Mouse (Mus musculus): Measurements from ENCODE around the gene Atg101. TPM values are rescaled to one million over a fixed set of nuclear protein-coding genes. Genes with fewer than 3 reads are reported as not detected.

Gene Atg101
- polyA plus RNA-seq (2015; fragmentation: Nextera tagmentation; extraction: Ambion mirVana), result 83.9 and 84.3 TPM in 2 replicates

- ATAC-seq (replicated peaks), result peak; percentile 96
- H3K4me3 ChIP-seq, result peak within 1 kb of the TSS; percentile 82
- peak within 1 kb of the TSS; percentile 74 for H3K4me2 ChIP-seq
- peaks cover 22% of the 10 kb centered on the region for H3K4me1 ChIP-seq
- no peaks in the 10 kb centered on the region for H3K9me3 ChIP-seq
- WGBS, result under 1% methylated on average over 61 of the region's 61 CpGs
- H3K27ac ChIP-seq, result peak within 1 kb of the TSS; percentile 76
- peak within 1 kb of the TSS; percentile 79 for H3K9ac ChIP-seq
- H3K27me3 ChIP-seq (replicated peaks), result no peaks in the 10 kb centered on the region
- peaks cover 14% of the 10 kb centered on the region; the same call in 1 of the 2 replicates for H3K36me3 ChIP-seq (replicated peaks)
These were observed at the start of gene Atg101 for GRCm38 (mm10) chr15:101283911-101284750. Gene Atg101 (plus strand): TSS chr15:101284272.

- H3K9ac ChIP-seq, result no peak overlapping the region
- no peaks in the 10 kb centered on the region for H3K27me3 ChIP-seq (replicated peaks)
- peaks cover 8% of the 10 kb centered on the region for H3K4me1 ChIP-seq
- H3K27ac ChIP-seq, result no peak overlapping the region
- WGBS, result 65% methylated on average over 10 of the region's 10 CpGs
- H3K4me3 ChIP-seq, result no peak overlapping the region
- H3K4me2 ChIP-seq, result no peak overlapping the region
- H3K36me3 ChIP-seq (replicated peaks), result no peaks in the 10 kb centered on the region
- ATAC-seq (replicated peaks), result no peak
- no peaks in the 10 kb centered on the region for H3K9me3 ChIP-seq
These were observed 49.3 kb upstream of the Atg101 start for GRCm38 (mm10) chr15:101234611-101235341.

GRCm38 (mm10) chr15:101235342-101235698 lies 48.8 kb upstream of the Atg101 start:
- H3K4me1 ChIP-seq, result peaks cover 8% of the 10 kb centered on the region
- no peaks in the 10 kb centered on the region for H3K9me3 ChIP-seq
- no peak overlapping the region for H3K4me2 ChIP-seq
- H3K27ac ChIP-seq, result no peak overlapping the region
- no peak overlapping the region for H3K9ac ChIP-seq
- H3K36me3 ChIP-seq (replicated peaks), result no peaks in the 10 kb centered on the region
- H3K4me3 ChIP-seq, result no peak overlapping the region
- ATAC-seq (replicated peaks), result no peak
- no peaks in the 10 kb centered on the region for H3K27me3 ChIP-seq (replicated peaks)
- 39% methylated on average over 5 of the region's 5 CpGs for WGBS

- 42% methylated on average over 12 of the region's 12 CpGs for whole genome bisulfite sequencing
- H3K27me3 ChIP-seq (replicated peaks), result no peaks in the 10 kb centered on the region
- no peak for ATAC-seq (replicated peaks)
- H3K4me1 ChIP-seq, result peaks cover 9% of the 10 kb centered on the region
- H3K9me3 ChIP-seq, result no peaks in the 10 kb centered on the region
- no peak overlapping the region for H3K9ac ChIP-seq
- no peak overlapping the region for H3K4me3 ChIP-seq
- H3K4me2 ChIP-seq, result no peak overlapping the region
- H3K36me3 ChIP-seq (replicated peaks), result no peaks in the 10 kb centered on the region
- H3K27ac ChIP-seq, result no peak overlapping the region
These were observed 48.2 kb upstream of the Atg101 start for GRCm38 (mm10) chr15:101235728-101236327.

GRCm38 (mm10) chr15:101236878-101237277 lies 47.2 kb upstream of the Atg101 start:
- Histone ChIP-seq H3K4me2 (no peak overlapping the region), H3K9ac (no peak overlapping the region), H3K4me1 (peaks cover 12% of the 10 kb centered on the region), H3K27me3 (replicated peaks) (no peaks in the 10 kb centered on the region), H3K36me3 (replicated peaks) (no peaks in the 10 kb centered on the region), H3K4me3 (no peak overlapping the region), H3K27ac (no peak overlapping the region), H3K9me3 (no peaks in the 10 kb centered on the region)
- 5% methylated on average over 3 of the region's 3 CpGs for WGBS
- ATAC-seq (replicated peaks), result no peak

GRCm38 (mm10) chr15:101238885-101239511 lies 45.1 kb upstream of the Atg101 start:
- Histone ChIP-seq H3K27ac (no peak overlapping the region), H3K4me3 (peak overlapping the region; percentile 28), H3K4me1 (peaks cover 12% of the 10 kb centered on the region), H3K36me3 (replicated peaks) (no peaks in the 10 kb centered on the region), H3K27me3 (replicated peaks) (no peaks in the 10 kb centered on the region), H3K4me2 (peak overlapping the region; percentile 55), H3K9me3 (no peaks in the 10 kb centered on the region), H3K9ac (peak overlapping the region; percentile 31; the same call in 1 of the 2 replicates)
- peak; percentile 48 for ATAC-seq (replicated peaks)
- 5% methylated on average over 28 of the region's 28 CpGs for WGBS

- no peaks in the 10 kb centered on the region for H3K36me3 ChIP-seq (replicated peaks)
- no peak for ATAC-seq (replicated peaks)
These were observed 44.3 kb upstream of the Atg101 start for GRCm38 (mm10) chr15:101239821-101240220.

GRCm38 (mm10) chr15:101240799-101241204 lies 43.3 kb upstream of the Atg101 start:
- H3K4me2 ChIP-seq, result peak overlapping the region; percentile 43
- peaks cover 14% of the 10 kb centered on the region for H3K4me1 ChIP-seq
- no peak overlapping the region for H3K27ac ChIP-seq
- H3K36me3 ChIP-seq (replicated peaks), result no peaks in the 10 kb centered on the region
- peak; percentile 28 for ATAC-seq (replicated peaks)
- WGBS, result 13% methylated on average over 10 of the region's 10 CpGs
- H3K4me3 ChIP-seq, result peak overlapping the region; percentile 15; the same call in 1 of the 2 replicates
- no peaks in the 10 kb centered on the region for H3K9me3 ChIP-seq
- H3K9ac ChIP-seq, result peak overlapping the region; percentile 35; the same call in 1 of the 2 replicates
- H3K27me3 ChIP-seq (replicated peaks), result no peaks in the 10 kb centered on the region

More at GRCm38 (mm10) chr15:101239821-101240220, 44.3 kb upstream of the Atg101 start:
- Histone ChIP-seq H3K4me2 (no peak overlapping the region), H3K9ac (no peak overlapping the region), H3K27ac (no peak overlapping the region), H3K27me3 (replicated peaks) (no peaks in the 10 kb centered on the region), H3K4me1 (peaks cover 12% of the 10 kb centered on the region), H3K9me3 (no peaks in the 10 kb centered on the region), H3K4me3 (no peak overlapping the region)
- WGBS, result 68% methylated on average over 8 of the region's 8 CpGs

GRCm38 (mm10) chr15:101241236-101241635 lies 42.8 kb upstream of the Atg101 start:
- Histone ChIP-seq H3K4me1 (peaks cover 15% of the 10 kb centered on the region), H3K9me3 (no peaks in the 10 kb centered on the region), H3K36me3 (replicated peaks) (no peaks in the 10 kb centered on the region), H3K4me3 (no peak overlapping the region), H3K27me3 (replicated peaks) (no peaks in the 10 kb centered on the region), H3K4me2 (peak overlapping the region; percentile 43), H3K9ac (peak overlapping the region; percentile 35; the same call in 1 of the 2 replicates), H3K27ac (no peak overlapping the region)
- WGBS, result 68% methylated on average over 9 of the region's 9 CpGs
- no peak for ATAC-seq (replicated peaks)

GRCm38 (mm10) chr15:101241853-101242252 lies 42.2 kb upstream of the Atg101 start:
- no peak overlapping the region for H3K9ac ChIP-seq

GRCm38 (mm10) chr15:101242645-101243044 lies 41.4 kb upstream of the Atg101 start:
- H3K4me1 ChIP-seq, result peaks cover 21% of the 10 kb centered on the region
- no peaks in the 10 kb centered on the region for H3K9me3 ChIP-seq
- no peak overlapping the region for H3K4me3 ChIP-seq
- H3K4me2 ChIP-seq, result no peak overlapping the region
- no peak overlapping the region for H3K9ac ChIP-seq
- 20% methylated on average over 8 of the region's 8 CpGs for WGBS
- H3K27me3 ChIP-seq (replicated peaks), result no peaks in the 10 kb centered on the region
- ATAC-seq (replicated peaks), result no peak
- H3K27ac ChIP-seq, result no peak overlapping the region
- no peaks in the 10 kb centered on the region for H3K36me3 ChIP-seq (replicated peaks)

More at GRCm38 (mm10) chr15:101241853-101242252, 42.2 kb upstream of the Atg101 start:
- H3K4me1 ChIP-seq, result peaks cover 16% of the 10 kb centered on the region
- no peak overlapping the region for H3K27ac ChIP-seq
- ATAC-seq (replicated peaks), result no peak
- no peaks in the 10 kb centered on the region for H3K27me3 ChIP-seq (replicated peaks)
- H3K4me2 ChIP-seq, result no peak overlapping the region
- WGBS, result 80% methylated on average over 9 of the region's 9 CpGs
- H3K4me3 ChIP-seq, result no peak overlapping the region
- H3K36me3 ChIP-seq (replicated peaks), result no peaks in the 10 kb centered on the region
- H3K9me3 ChIP-seq, result no peaks in the 10 kb centered on the region

GRCm38 (mm10) chr15:101244012-101244411 lies 40.1 kb upstream of the Atg101 start:
- 63% methylated on average over 3 of the region's 3 CpGs for WGBS
- no peaks in the 10 kb centered on the region for H3K9me3 ChIP-seq

More at GRCm38 (mm10) chr15:101244012-101244411, 40.1 kb upstream of the Atg101 start:
- Histone ChIP-seq H3K4me2 (no peak overlapping the region), H3K27me3 (replicated peaks) (no peaks in the 10 kb centered on the region), H3K36me3 (replicated peaks) (no peaks in the 10 kb centered on the region), H3K27ac (no peak overlapping the region), H3K9ac (no peak overlapping the region), H3K4me3 (no peak overlapping the region), H3K4me1 (peaks cover 17% of the 10 kb centered on the region)
- no peak for ATAC-seq (replicated peaks)
